10 mouse cellular contexts compared by ENCODE assay signal in the genomic region with DNA sequence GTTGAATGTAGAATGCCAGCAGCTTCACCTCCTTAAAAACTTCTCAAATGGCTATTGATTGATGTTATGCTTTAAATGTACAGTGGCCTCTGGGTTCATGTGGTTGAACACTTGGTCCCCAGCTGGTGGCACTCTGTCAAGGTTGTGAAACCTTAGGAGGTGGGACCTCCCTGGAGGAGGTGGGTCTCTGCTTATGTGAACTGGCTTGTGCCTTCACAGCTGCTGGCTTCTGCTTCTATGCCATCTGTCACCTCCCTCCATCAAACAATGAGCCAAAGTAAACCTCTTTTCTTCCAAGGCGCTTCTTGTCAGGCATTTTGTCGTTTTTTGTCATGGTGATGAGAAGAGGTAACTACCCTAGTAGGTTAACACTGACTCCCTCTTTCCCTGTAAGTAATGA. TPM values are rescaled to one million over a fixed set of nuclear protein-coding genes. Genes with fewer than 3 reads are reported as not detected.
DNase-seq lines count a peak whose midpoint lies in the region; ATAC-seq and TF ChIP-seq lines count a peak whose summit lies in the region.
"Had no signal": no experiment of that assay in that cellular context is flagged by ENCODE, and none has a peak within 500 bp of the region (broad histone marks: within the 10 kb centered on the region; RNA-seq: fewer than 3 reads in every experiment).

No protein-coding gene starts in this region.

- no peak overlapping the region for H3K9ac ChIP-seq in hindbrain, embryonic 14.5 days
- H3K9ac ChIP-seq in ES-Bruce4 (ENCODE audit: low read depth, poor library complexity, severe bottlenecking) = no peak overlapping the region
- no peak overlapping the region for H3K9ac ChIP-seq in limb, embryonic 14.5 days (ENCODE audit: low read depth, low read length, severe bottlenecking)
- H3K9ac ChIP-seq: embryonic facial prominence, embryonic 13.5 days; liver, embryonic 15.5 days had no signal

- H3K4me1 ChIP-seq in hindbrain, embryonic 10.5 days (replicated peaks) = peaks cover 15% of the 10 kb centered on the region
- H3K4me1 ChIP-seq in hindbrain, embryonic 14.5 days (replicated peaks; ENCODE audit: control insufficient read depth, insufficient read depth, low read length) = peaks cover 7% of the 10 kb centered on the region
- peaks cover 4% of the 10 kb centered on the region for H3K4me1 ChIP-seq in ES-Bruce4 (ENCODE audit: control insufficient read depth, insufficient read depth, low read length)
- H3K4me1 ChIP-seq in limb, embryonic 14.5 days (ENCODE audit: control insufficient read depth, insufficient read depth, low read length) = peaks cover 4% of the 10 kb centered on the region; the same call in 1 of the 2 replicates

- TF ChIP-seq CTCF in ES-Bruce4 (IDR thresholded peaks at IDR 0.05; ENCODE audit: low read depth, low read length) = no peak

- H3K4me3 ChIP-seq in hindbrain, embryonic 10.5 days = no peak overlapping the region
- no peak overlapping the region for H3K4me3 ChIP-seq in hindbrain, embryonic 14.5 days (replicated peaks; ENCODE audit: low read length)
- H3K4me3 ChIP-seq in ES-Bruce4 (ENCODE audit: low read depth, low read length) = no peak overlapping the region
- H3K4me3 ChIP-seq in limb, embryonic 14.5 days (replicated peaks; ENCODE audit: low read length) = no peak overlapping the region
- H3K4me3 ChIP-seq: embryonic facial prominence, embryonic 13.5 days; liver, embryonic 15.5 days had no signal

- DNase-seq in hindbrain, embryonic 10.5 days (ENCODE audit: low spot score) = peak; percentile 19
- no peak for DNase-seq in hindbrain, embryonic 14.5 days (ENCODE audit: low spot score)
- peak; percentile 54 for DNase-seq in adrenal gland, postnatal 10 days
- DNase-seq in limb, embryonic 14.5 days (ENCODE audit: low spot score) = no peak
- no peak for DNase-seq in urinary bladder, adult 18-20 months (ENCODE audit: low spot score in 2 of 2)
- DNase-seq in right cerebral cortex, adult 2 months (ENCODE audit: low spot score in 2 of 2) = no peak
- no peak for DNase-seq in layer of hippocampus, postnatal 10 days (ENCODE audit: low spot score in 2 of 2)

- peak; percentile 49; the same call in 1 of the 2 replicates for TF ChIP-seq EP300 in ES-Bruce4 (IDR thresholded peaks at IDR 0.05; ENCODE audit: insufficient read depth, low read depth, low read length)

- H3K36me3 ChIP-seq in hindbrain, embryonic 10.5 days = no peaks in the 10 kb centered on the region
- H3K36me3 ChIP-seq in hindbrain, embryonic 14.5 days (replicated peaks; ENCODE audit: control insufficient read depth, insufficient read depth) = no peaks in the 10 kb centered on the region
- H3K36me3 ChIP-seq in ES-Bruce4 (ENCODE audit: control insufficient read depth, insufficient read depth, low read length, poor library complexity, severe bottlenecking) = no peaks in the 10 kb centered on the region
- no peaks in the 10 kb centered on the region for H3K36me3 ChIP-seq in limb, embryonic 14.5 days (ENCODE audit: control insufficient read depth, insufficient read depth, low read length)
- H3K36me3 ChIP-seq: embryonic facial prominence, embryonic 13.5 days; liver, embryonic 15.5 days had no signal

- no peaks in the 10 kb centered on the region for H3K27me3 ChIP-seq in hindbrain, embryonic 10.5 days (ENCODE audit: insufficient read depth, poor library complexity, severe bottlenecking)
- H3K27me3 ChIP-seq in hindbrain, embryonic 14.5 days (ENCODE audit: control insufficient read depth, insufficient read depth, low read length) = no peaks in the 10 kb centered on the region
- no peaks in the 10 kb centered on the region for H3K27me3 ChIP-seq in ES-Bruce4 (ENCODE audit: control insufficient read depth, insufficient read depth, low read length, poor library complexity, severe bottlenecking)
- no peaks in the 10 kb centered on the region for H3K27me3 ChIP-seq in limb, embryonic 14.5 days (ENCODE audit: control insufficient read depth, insufficient read depth, low read length)
- H3K27me3 ChIP-seq: embryonic facial prominence, embryonic 13.5 days; liver, embryonic 15.5 days had no signal

- no peak for TF ChIP-seq POLR2A in ES-Bruce4 (IDR thresholded peaks at IDR 0.05; ENCODE audit: insufficient read depth, low read length)
- TF ChIP-seq POLR2A in limb, embryonic 14.5 days (IDR thresholded peaks at IDR 0.05; ENCODE audit: borderline replicate concordance, extremely low read depth, insufficient read depth, insufficient read length) = no peak

- WGBS in hindbrain, embryonic 10.5 days = 51% methylated on average over 2 of the region's 2 CpGs
- WGBS in hindbrain, embryonic 14.5 days = 22% methylated on average over 2 of the region's 2 CpGs
- 57% methylated on average over 2 of the region's 2 CpGs for WGBS in limb, embryonic 14.5 days

- ATAC-seq in hindbrain, embryonic 14.5 days (ENCODE audit: low FRiP score) = no peak
- ATAC-seq in limb, embryonic 14.5 days (ENCODE audit: low FRiP score, low read depth) = peak; percentile 60; the same call in 1 of the 2 replicates

- H3K4me2 ChIP-seq in hindbrain, embryonic 14.5 days (replicated peaks) = no peak overlapping the region
- no peak overlapping the region for H3K4me2 ChIP-seq in limb, embryonic 14.5 days (replicated peaks; ENCODE audit: low read depth, low read length, severe bottlenecking)
- H3K4me2 ChIP-seq: embryonic facial prominence, embryonic 13.5 days; liver, embryonic 15.5 days had no signal

- H3K27ac ChIP-seq in hindbrain, embryonic 10.5 days = no peak overlapping the region
- H3K27ac ChIP-seq in hindbrain, embryonic 14.5 days = no peak overlapping the region
- no peak overlapping the region for H3K27ac ChIP-seq in ES-Bruce4 (ENCODE audit: insufficient read depth, low read length)
- H3K27ac ChIP-seq in limb, embryonic 14.5 days (replicated peaks; ENCODE audit: low read depth, low read length) = no peak overlapping the region
- H3K27ac ChIP-seq: embryonic facial prominence, embryonic 13.5 days; liver, embryonic 15.5 days had no signal

- no peaks in the 10 kb centered on the region for H3K9me3 ChIP-seq in hindbrain, embryonic 10.5 days
- H3K9me3 ChIP-seq in hindbrain, embryonic 14.5 days (ENCODE audit: control insufficient read depth, low read length) = no peaks in the 10 kb centered on the region
- H3K9me3 ChIP-seq in ES-Bruce4 (replicated peaks; ENCODE audit: control insufficient read depth, insufficient read depth, low read length, poor library complexity, severe bottlenecking) = no peaks in the 10 kb centered on the region
- no peaks in the 10 kb centered on the region for H3K9me3 ChIP-seq in limb, embryonic 14.5 days (ENCODE audit: control insufficient read depth, low read length)
- H3K9me3 ChIP-seq: embryonic facial prominence, embryonic 13.5 days; liver, embryonic 15.5 days had no signal

RNA-seq across cellular contexts. Expression of gene Arl8b, which starts 13.8 kb away (rescaled TPM):
- polyA plus RNA-seq in hindbrain, embryonic 10.5 days (2016; fragmentation: Nextera tagmentation; extraction: Ambion mirVana) = 63.5 and 65.9 TPM in 2 replicates
- polyA plus RNA-seq in hindbrain, embryonic 14.5 days (2014; fragmentation: Nextera tagmentation; extraction: Ambion mirVana) = 124 and 137 TPM in 2 replicates
- polyA plus RNA-seq in ES-Bruce4 (2011; ENCODE audit: insufficient read depth, insufficient read length, low read depth, missing spikeins) = 82.9 and 83.7 TPM in 2 replicates
- 100 to 1,000 TPM; 101 to 103 TPM for total RNA-seq in adrenal gland, postnatal 10 days (2021)
- polyA plus RNA-seq in limb, embryonic 14.5 days (2012; rRNA removed) = 26.9 and 28.0 TPM in 2 replicates
- polyA plus RNA-seq in limb, embryonic 14.5 days (2014; fragmentation: Nextera tagmentation; extraction: Ambion mirVana) = 76.5 and 78.7 TPM in 2 replicates
- total RNA-seq in layer of hippocampus, postnatal 10 days (2021) = 100 to 1,000 TPM; 142 to 165 TPM

RNA-seq across cellular contexts. Expression of gene Edem1, which starts 31.7 kb away (rescaled TPM):
- 16.7 and 16.8 TPM in 2 replicates for polyA plus RNA-seq in hindbrain, embryonic 10.5 days (2016; fragmentation: Nextera tagmentation; extraction: Ambion mirVana)
- polyA plus RNA-seq in hindbrain, embryonic 14.5 days (2014; fragmentation: Nextera tagmentation; extraction: Ambion mirVana) = 8.9 and 9.7 TPM in 2 replicates
- polyA plus RNA-seq in ES-Bruce4 (2011; ENCODE audit: insufficient read depth, insufficient read length, low read depth, missing spikeins) = 64.3 and 77.0 TPM in 2 replicates
- total RNA-seq in adrenal gland, postnatal 10 days (2021) = 10 to 100 TPM; 55.7 to 56.7 TPM
- 20.2 and 23.5 TPM in 2 replicates for polyA plus RNA-seq in limb, embryonic 14.5 days (2012; rRNA removed)
- 24.2 and 26.3 TPM in 2 replicates for polyA plus RNA-seq in limb, embryonic 14.5 days (2014; fragmentation: Nextera tagmentation; extraction: Ambion mirVana)
- total RNA-seq in layer of hippocampus, postnatal 10 days (2021) = 10 to 100 TPM; 24.1 to 32.9 TPM

Comparison
In these comparisons a context has a peak if more than half of its experiments do, and no peak if none do; other contexts are left out.
1. DNase-seq: peak in hindbrain, embryonic 10.5 days (single experiment) and adrenal gland, postnatal 10 days (single experiment); none in hindbrain, embryonic 14.5 days (single experiment), limb, embryonic 14.5 days (single experiment), urinary bladder, adult 18-20 months (0 of 2), right cerebral cortex, adult 2 months (0 of 2) and layer of hippocampus, postnatal 10 days (0 of 2).